Mouse (Mus musculus) midbrain, embryonic 15.5 days (tissue): ENCODE data around the gene 1700025C18Rik. TPM values are rescaled to one million over a fixed set of nuclear protein-coding genes. Genes with fewer than 3 reads are reported as not detected.
A peak's percentile ranks its signal among the peaks of the same experiment; 100 is the strongest.

ENCODE experiments used
- ATAC-seq: fragments of 200-750 bp; cut with Nextera tagmentation; replicated peaks from 2 replicates; pipeline ENCODE4 v1.8.0; 2017; ENCODE audit warnings: moderate TSS enrichment
- H3K27ac ChIP-seq: fragments of 300-500 bp; sonication (generic); 2 replicates; pipeline ENCODE4 v1.5.1; 2015; ENCODE audit warnings: mild to moderate bottlenecking, inconsistent platforms
- H3K27me3 ChIP-seq: fragments of 300-500 bp; sonication (generic); replicated peaks from 2 replicates; pipeline ENCODE4 v1.6.1; 2015; ENCODE audit warnings: inconsistent platforms
- H3K36me3 ChIP-seq: fragments of 300-500 bp; sonication (generic); replicated peaks from 2 replicates; pipeline ENCODE4 v1.6.1; 2015; ENCODE audit warnings: inconsistent platforms
- H3K4me1 ChIP-seq: fragments of 300-500 bp; sonication (generic); 2 replicates; pipeline ENCODE4 v1.6.1; 2015; ENCODE audit warnings: inconsistent platforms
- H3K4me2 ChIP-seq: fragments of 300-500 bp; sonication (generic); 2 replicates; pipeline ENCODE4 v1.6.1; 2015; ENCODE audit warnings: inconsistent platforms, mild to moderate bottlenecking, moderate library complexity
- H3K4me3 ChIP-seq: fragments of 300-500 bp; sonication (generic); 2 replicates; pipeline ENCODE4 v1.5.1; 2015; ENCODE audit warnings: mild to moderate bottlenecking, inconsistent platforms
- H3K9ac ChIP-seq: fragments of 300-500 bp; sonication (generic); 2 replicates; pipeline ENCODE4 v1.6.1; 2015; ENCODE audit warnings: mild to moderate bottlenecking, inconsistent platforms
- H3K9me3 ChIP-seq: fragments of 300-500 bp; sonication (generic); 2 replicates; pipeline ENCODE4 v1.6.1; 2016; ENCODE audit warnings: inconsistent platforms
- WGBS: fragments of 180-500 bp; shearing (Covaris S2); methylation state at CpG from one replicate; pipeline ENCODE4 v1.1.7; 2015; ENCODE audit warnings: mixed read lengths; 5-methylcytosine and 5-hydroxymethylcytosine counted together
- polyA plus RNA-seq: library from polyadenylated mRNA; unstranded; fragments of >200 nt; fragmentation: Nextera tagmentation; extraction: Ambion mirVana; gene quantifications from 2 replicates; pipeline ENCODE4 v1.2.1, GENCODE M21; 2015

The 1700025C18Rik gene
- not detected in 2 replicates for polyA plus RNA-seq

DNA sequence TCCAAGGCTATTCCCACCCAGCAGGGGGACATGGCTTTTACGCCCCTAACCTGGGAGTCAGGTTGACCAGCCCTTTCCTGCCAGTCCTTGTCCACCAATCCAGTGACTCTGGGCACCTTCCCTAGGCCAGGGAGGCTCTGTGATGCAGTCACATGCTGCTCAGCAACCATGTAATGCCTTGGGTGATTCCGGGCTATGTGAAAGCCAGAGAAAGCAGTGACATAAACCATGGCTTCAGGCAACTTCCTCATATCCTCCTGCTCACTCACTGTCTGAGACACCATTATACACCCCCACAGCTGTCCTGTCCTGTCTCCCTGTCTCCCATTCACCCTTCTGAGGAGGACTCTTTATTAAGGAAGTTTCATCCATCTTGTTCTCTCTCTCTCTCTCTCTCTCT lies at the start of gene 1700025C18Rik:
1700025C18Rik (minus strand) TSS at position 101 of the 400 bp plus-strand sequence.
- H3K27ac ChIP-seq = peak within 1 kb of the TSS; percentile 60
- no peaks in the 10 kb centered on the region for H3K9me3 ChIP-seq
- no peak within 1 kb of the TSS for H3K4me2 ChIP-seq
- no peak for ATAC-seq
- H3K27me3 ChIP-seq = 0 out of 2 replicates have a peak, but pooled peaks cover 3% of the 10 kb centered on the region
- H3K4me3 ChIP-seq = no peak within 1 kb of the TSS
- H3K9ac ChIP-seq = no peak within 1 kb of the TSS
- 82% methylated on average over 2 of the region's 2 CpGs for WGBS
- H3K36me3 ChIP-seq = no peaks in the 10 kb centered on the region
- peaks cover 18% of the 10 kb centered on the region; the same call in 1 of the 2 replicates for H3K4me1 ChIP-seq

DNA sequence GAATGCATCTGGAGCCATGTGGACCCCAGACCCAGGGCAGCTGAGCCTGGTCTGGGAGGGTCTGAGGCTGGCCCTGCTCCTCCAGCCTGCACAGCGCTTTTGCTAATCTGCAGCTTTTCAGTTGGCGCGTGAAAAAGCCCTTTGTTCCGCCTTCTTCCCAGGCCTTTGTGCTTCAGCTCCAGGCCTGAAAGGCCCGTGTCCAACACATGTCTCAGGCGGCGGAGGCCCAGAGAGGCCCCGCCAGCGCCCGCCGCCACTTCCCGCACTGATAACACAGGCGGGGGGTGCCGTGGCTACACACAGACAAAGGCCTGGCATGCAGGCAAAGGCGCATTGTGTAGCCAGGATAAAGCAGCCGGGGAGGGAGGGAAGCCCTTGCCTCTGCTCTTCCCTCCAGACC lies 45.5 kb upstream of the 1700025C18Rik start:
- peaks cover 71% of the 10 kb centered on the region for H3K4me1 ChIP-seq
- H3K27ac ChIP-seq = peak overlapping the region; percentile 83
- H3K4me3 ChIP-seq = no peak overlapping the region
- peak; percentile 48 for ATAC-seq
- 0 out of 2 replicates have a peak overlapping the region, but pooled peaks have one; percentile 21 for H3K9ac ChIP-seq
- H3K4me2 ChIP-seq = no peak overlapping the region
- 5% methylated on average over 16 of the region's 16 CpGs for WGBS
- H3K27me3 ChIP-seq = no peaks in the 10 kb centered on the region
- H3K9me3 ChIP-seq = no peaks in the 10 kb centered on the region
- no peaks in the 10 kb centered on the region for H3K36me3 ChIP-seq

DNA sequence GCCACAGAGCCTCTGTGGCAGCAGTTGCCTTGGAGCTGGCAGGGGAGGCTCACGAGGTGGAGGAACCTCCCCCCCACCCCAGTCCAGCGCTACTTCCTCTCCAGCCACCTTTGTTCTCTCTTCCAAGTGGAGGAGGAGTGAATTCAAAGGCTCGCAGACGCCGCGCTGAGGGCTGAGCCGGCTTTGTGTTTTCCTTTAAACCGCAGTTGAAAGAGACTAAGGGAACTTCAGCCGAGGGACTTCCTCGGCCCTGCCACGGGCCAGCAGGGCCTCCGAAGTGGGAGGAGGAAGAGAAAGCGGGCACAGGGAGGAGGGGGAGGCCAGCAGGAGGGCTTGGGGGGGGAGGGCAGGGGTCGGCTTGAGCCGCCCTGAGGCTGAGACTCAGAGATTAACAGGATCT lies 43.0 kb upstream of the 1700025C18Rik start:
- ATAC-seq = 0 out of 2 replicates have a peak, but pooled peaks have one; percentile 6
- peak overlapping the region; percentile 22 for H3K4me2 ChIP-seq
- H3K4me3 ChIP-seq = no peak overlapping the region
- H3K27ac ChIP-seq = peak overlapping the region; percentile 80
- 1% methylated on average over 14 of the region's 15 CpGs for WGBS
- H3K36me3 ChIP-seq = no peaks in the 10 kb centered on the region
- peak overlapping the region; percentile 14; the same call in 1 of the 2 replicates for H3K9ac ChIP-seq
- H3K9me3 ChIP-seq = no peaks in the 10 kb centered on the region
- H3K27me3 ChIP-seq = no peaks in the 10 kb centered on the region
- peaks cover 65% of the 10 kb centered on the region for H3K4me1 ChIP-seq

DNA sequence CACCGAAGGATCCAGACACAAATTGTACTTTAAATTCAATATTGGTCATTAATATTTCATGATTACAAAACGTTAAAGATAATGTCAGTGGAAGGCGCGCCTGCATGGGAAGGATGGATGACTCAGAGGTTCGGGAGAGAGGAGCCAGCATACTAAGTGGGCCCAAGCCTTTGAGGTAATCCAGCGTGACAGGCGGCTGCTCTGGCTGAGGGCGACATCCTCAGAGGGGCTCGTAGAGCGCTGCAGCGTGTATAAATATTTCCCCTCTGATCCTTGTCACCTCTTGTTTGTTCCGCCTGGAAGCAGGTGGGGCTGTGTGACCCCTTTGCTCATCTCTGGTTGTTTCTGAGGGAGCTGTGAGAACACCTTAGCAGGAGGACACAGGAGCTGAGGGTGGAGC lies 40.9 kb upstream of the 1700025C18Rik start:
- H3K9ac ChIP-seq = no peak overlapping the region
- peak overlapping the region; percentile 37; the same call in 1 of the 2 replicates for H3K27ac ChIP-seq
- no peaks in the 10 kb centered on the region for H3K27me3 ChIP-seq
- no peaks in the 10 kb centered on the region for H3K36me3 ChIP-seq
- H3K4me3 ChIP-seq = no peak overlapping the region
- H3K4me2 ChIP-seq = no peak overlapping the region
- peaks cover 59% of the 10 kb centered on the region for H3K4me1 ChIP-seq
- WGBS = 13% methylated on average over 12 of the region's 12 CpGs
- 0 out of 2 replicates have a peak, but pooled peaks have one; percentile 44 for ATAC-seq
- no peaks in the 10 kb centered on the region for H3K9me3 ChIP-seq

- no peak overlapping the region for H3K27ac ChIP-seq
- no peaks in the 10 kb centered on the region for H3K36me3 ChIP-seq
- no peaks in the 10 kb centered on the region for H3K9me3 ChIP-seq
- H3K27me3 ChIP-seq = no peaks in the 10 kb centered on the region
- H3K4me3 ChIP-seq = no peak overlapping the region
- H3K9ac ChIP-seq = no peak overlapping the region
- WGBS = 37% methylated on average over 4 of the region's 4 CpGs
- H3K4me2 ChIP-seq = no peak overlapping the region
- peaks cover 41% of the 10 kb centered on the region for H3K4me1 ChIP-seq
- no peak for ATAC-seq
Measured at GRCm38 (mm10) chr2:165129189-165129588, 38.6 kb upstream of the 1700025C18Rik start.

GRCm38 (mm10) chr2:165126896-165127562 lies 36.5 kb upstream of the 1700025C18Rik start:
- Histone ChIP-seq H3K36me3 (no peaks in the 10 kb centered on the region), H3K4me2 (no peak overlapping the region), H3K9ac (no peak overlapping the region), H3K4me1 (peaks cover 26% of the 10 kb centered on the region), H3K27ac (peak overlapping the region; percentile 59), H3K4me3 (no peak overlapping the region), H3K9me3 (no peaks in the 10 kb centered on the region), H3K27me3 (no peaks in the 10 kb centered on the region)
- WGBS = 11% methylated on average over 10 of the region's 10 CpGs
- ATAC-seq = no peak

DNA sequence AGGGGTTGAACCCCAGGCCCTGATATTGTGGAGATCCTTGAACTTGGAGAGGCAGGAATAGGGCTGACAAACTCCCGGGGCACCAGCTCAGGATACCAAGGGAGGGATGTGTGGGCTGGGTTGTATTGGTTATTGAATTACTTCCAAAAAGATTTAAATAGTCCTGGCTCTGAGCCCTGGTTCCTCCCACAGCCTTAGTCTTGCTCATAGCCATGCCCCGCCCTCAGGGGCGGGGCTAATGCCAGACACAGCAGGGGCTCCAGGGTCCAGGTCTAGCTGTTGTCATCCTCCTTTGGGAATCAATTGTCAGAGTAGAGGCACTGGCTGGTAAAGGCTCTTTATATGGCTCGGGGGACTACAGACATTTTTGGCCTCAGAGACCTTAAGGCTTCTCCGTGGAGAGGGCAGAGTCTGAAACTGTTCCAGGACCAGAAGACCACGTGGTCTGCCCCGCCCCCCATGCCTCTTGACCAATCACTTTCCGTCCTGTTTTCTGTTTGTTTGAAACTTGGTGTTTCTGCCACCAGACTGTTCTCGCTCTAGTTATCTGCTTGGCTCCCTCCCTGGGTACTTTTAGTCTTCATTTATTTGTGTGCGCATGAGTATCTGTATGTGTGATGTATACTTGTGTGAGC lies 30.8 kb upstream of the 1700025C18Rik start:
- H3K27ac ChIP-seq = no peak overlapping the region
- no peak for ATAC-seq

GRCm38 (mm10) chr2:165120765-165121164 lies 30.2 kb upstream of the 1700025C18Rik start:
- H3K9me3 ChIP-seq = no peaks in the 10 kb centered on the region
- no peaks in the 10 kb centered on the region for H3K36me3 ChIP-seq
- H3K27ac ChIP-seq = no peak overlapping the region
- ATAC-seq = no peak
- H3K9ac ChIP-seq = no peak overlapping the region
- H3K4me1 ChIP-seq = 0 out of 2 replicates have a peak, but pooled peaks cover 5% of the 10 kb centered on the region
- H3K4me2 ChIP-seq = no peak overlapping the region
- no peak overlapping the region for H3K4me3 ChIP-seq
- 0 out of 2 replicates have a peak, but pooled peaks cover 4% of the 10 kb centered on the region for H3K27me3 ChIP-seq
- 84% methylated on average over 9 of the region's 9 CpGs for WGBS

More for the DNA sequence above, 30.8 kb upstream of the 1700025C18Rik start:
- H3K4me3 ChIP-seq = no peak overlapping the region
- H3K9me3 ChIP-seq = no peaks in the 10 kb centered on the region
- 35% methylated on average over 10 of the region's 10 CpGs for WGBS
- H3K27me3 ChIP-seq = 0 out of 2 replicates have a peak, but pooled peaks cover under 1% of the 10 kb centered on the region
- H3K9ac ChIP-seq = no peak overlapping the region
- H3K4me1 ChIP-seq = 0 out of 2 replicates have a peak, but pooled peaks cover 5% of the 10 kb centered on the region
- H3K4me2 ChIP-seq = no peak overlapping the region
- no peaks in the 10 kb centered on the region for H3K36me3 ChIP-seq

- H3K36me3 ChIP-seq = no peaks in the 10 kb centered on the region
- peaks cover 44% of the 10 kb centered on the region for H3K27me3 ChIP-seq
- no peak overlapping the region for H3K9ac ChIP-seq
- ATAC-seq = no peak
- H3K4me1 ChIP-seq = 0 out of 2 replicates have a peak, but pooled peaks cover 9% of the 10 kb centered on the region
- no peak overlapping the region for H3K4me2 ChIP-seq
- no peaks in the 10 kb centered on the region for H3K9me3 ChIP-seq
- no peak overlapping the region for H3K4me3 ChIP-seq
- H3K27ac ChIP-seq = no peak overlapping the region
- WGBS = 28% methylated on average over 11 of the region's 11 CpGs
Measured at GRCm38 (mm10) chr2:165113733-165114132, 23.2 kb upstream of the 1700025C18Rik start.

GRCm38 (mm10) chr2:165112149-165112548 lies 21.6 kb upstream of the 1700025C18Rik start:
- Histone ChIP-seq H3K4me3 (peak overlapping the region; percentile 20), H3K27me3 (peaks cover 47% of the 10 kb centered on the region), H3K36me3 (no peaks in the 10 kb centered on the region), H3K4me2 (peak overlapping the region; percentile 34; the same call in 1 of the 2 replicates), H3K27ac (no peak overlapping the region), H3K9ac (no peak overlapping the region), H3K9me3 (no peaks in the 10 kb centered on the region), H3K4me1 (0 out of 2 replicates have a peak, but pooled peaks cover 9% of the 10 kb centered on the region)
- 2% methylated on average over 54 of the region's 54 CpGs for WGBS
- peak; percentile 60 for ATAC-seq

DNA sequence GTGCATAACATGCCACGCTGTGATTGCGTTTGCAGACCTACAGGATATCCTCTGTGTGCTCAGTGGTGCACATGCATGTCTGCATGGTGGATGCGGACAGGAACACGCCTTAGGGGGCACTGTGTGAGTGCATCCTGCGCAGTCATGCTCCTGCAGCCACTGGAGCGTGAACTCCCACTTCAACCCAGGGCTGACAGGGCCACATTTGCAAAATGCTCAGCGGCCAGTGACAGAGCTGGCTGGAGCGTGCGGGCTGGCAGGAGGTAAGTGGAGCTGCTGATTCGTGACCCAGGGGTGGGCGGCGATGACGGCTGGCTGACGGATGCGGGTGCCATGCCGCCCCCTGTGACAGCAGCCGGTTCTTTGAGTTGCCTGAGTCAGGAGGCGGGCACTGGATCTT lies 16.0 kb upstream of the 1700025C18Rik start:
- Histone ChIP-seq H3K27me3 (peaks cover 21% of the 10 kb centered on the region), H3K36me3 (no peaks in the 10 kb centered on the region), H3K9me3 (no peaks in the 10 kb centered on the region), H3K4me1 (peaks cover 9% of the 10 kb centered on the region; the same call in 1 of the 2 replicates), H3K4me3 (no peak overlapping the region), H3K9ac (0 out of 2 replicates have a peak overlapping the region, but pooled peaks have one; percentile 4), H3K4me2 (no peak overlapping the region), H3K27ac (no peak overlapping the region; the same call in 1 of the 2 replicates)
- 0 out of 2 replicates have a peak, but pooled peaks have one; percentile 31 for ATAC-seq
- WGBS = 19% methylated on average over 18 of the region's 18 CpGs

DNA sequence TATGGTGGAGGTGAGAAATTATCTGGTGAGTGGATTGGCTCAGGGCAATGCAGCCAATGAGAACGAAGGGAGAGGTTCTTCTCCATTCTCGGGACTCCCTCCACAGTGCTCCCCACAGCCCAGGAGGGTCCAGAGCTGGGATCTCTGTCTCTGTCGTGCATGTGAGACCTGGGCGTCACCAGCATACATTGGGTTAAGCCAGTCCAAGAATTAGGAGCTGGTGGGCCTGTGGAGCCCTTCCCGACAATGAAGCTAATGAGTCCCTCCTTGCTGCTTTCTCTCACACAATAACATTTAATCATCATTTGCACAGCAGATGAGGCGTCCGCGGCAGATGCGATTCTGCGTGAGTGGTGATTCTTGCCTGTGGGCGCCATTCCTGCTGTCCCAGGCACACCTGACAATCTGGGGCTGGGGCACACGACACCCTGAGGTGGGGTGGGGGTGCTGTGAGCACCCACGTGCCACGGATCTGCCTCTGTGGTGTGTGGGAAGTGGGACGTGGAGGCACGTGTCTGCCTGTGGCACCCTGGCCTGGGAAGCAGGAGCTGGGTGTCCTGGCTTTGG lies 15.0 kb upstream of the 1700025C18Rik start:
- 60% methylated on average over 16 of the region's 16 CpGs for WGBS
- Histone ChIP-seq H3K4me1 (peaks cover 9% of the 10 kb centered on the region; the same call in 1 of the 2 replicates), H3K4me3 (no peak overlapping the region), H3K4me2 (no peak overlapping the region), H3K9me3 (no peaks in the 10 kb centered on the region), H3K36me3 (no peaks in the 10 kb centered on the region), H3K27me3 (peaks cover 12% of the 10 kb centered on the region; the same call in 1 of the 2 replicates), H3K27ac (no peak overlapping the region), H3K9ac (no peak overlapping the region)
- ATAC-seq = 0 out of 2 replicates have a peak, but pooled peaks have one; percentile 6
